Mouse (Mus musculus) kidney, adult 18-20 months (tissue): Measurements from ENCODE around the gene Tppp.
"Not testable (repeated sequence)": the region's sequence is repeated elsewhere in the genome, so short reads cannot be mapped to it uniquely, and the experiment has no call there.

Experiments used
- DNase-seq: peaks from one replicate; pipeline ENCODE4 v3.0.0; 2021

Gene Tppp

DNA sequence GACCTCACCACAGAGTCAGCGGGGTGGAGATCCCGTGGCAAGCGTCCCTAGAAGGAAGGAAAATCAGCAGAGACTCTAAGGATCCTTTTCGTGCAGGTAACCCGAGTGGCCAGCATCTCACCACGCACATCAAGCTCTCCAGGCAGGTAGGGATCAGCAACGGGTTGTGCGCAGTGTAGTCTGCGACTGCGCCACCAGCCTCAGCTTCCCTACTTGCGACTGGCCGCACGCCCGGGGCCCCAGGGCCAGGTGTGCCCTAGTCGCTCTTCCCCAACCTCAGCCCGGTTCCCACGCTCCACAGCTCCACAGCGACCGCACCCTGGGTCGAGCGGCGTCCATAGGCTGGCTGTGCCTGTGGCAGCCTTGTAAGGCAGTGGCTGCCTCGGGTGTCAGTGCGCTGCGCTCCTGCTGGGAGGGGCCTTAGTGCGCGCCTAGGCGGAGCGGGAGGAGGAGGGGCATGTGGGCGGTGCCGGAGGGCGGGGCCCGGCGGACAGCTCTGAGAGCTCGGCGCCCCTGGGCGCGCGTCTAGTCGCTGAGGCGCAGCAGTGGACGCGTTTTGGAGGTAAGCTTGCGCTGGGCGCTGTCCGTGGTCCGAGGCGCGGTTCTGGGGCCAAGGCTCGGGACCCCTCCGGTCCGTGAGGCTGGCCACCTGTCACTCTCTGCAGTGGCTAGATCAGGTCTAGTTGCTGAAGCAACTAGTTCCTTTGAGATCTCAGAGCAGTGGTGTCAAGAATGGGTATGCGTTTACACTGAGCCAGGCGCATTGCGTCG is at the start of gene Tppp:
TSS of gene Tppp (plus strand) at position 460 of the 771 bp plus-strand sequence.
- DNase-seq = peak; percentile 95

DNA sequence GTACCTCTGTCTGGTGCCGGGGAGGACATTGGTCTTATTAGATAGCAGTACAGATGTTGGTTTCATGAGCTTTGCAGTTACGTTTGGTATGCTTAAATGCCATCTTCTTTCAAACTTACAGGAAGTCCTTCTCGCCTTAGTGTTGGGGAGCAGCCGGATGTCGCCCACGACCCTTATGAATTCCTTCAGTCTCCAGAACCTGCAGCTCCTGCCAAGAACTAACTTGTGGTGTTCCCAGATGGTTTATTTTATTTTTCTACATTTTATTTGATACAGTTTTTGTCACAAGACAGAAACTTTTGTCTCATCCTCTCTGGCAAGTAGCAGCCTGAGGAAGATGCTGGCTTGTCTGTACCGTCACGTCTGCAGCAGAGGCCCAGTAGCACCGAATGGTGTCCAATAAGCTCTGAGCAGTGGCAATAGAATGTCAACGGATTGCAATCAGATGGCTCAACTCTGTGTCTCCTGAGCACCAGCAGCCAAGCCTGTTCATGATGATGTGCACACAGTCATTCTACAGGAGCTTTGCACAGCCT is 49.0 kb upstream of the Tppp start:
- DNase-seq = no peak

DNA sequence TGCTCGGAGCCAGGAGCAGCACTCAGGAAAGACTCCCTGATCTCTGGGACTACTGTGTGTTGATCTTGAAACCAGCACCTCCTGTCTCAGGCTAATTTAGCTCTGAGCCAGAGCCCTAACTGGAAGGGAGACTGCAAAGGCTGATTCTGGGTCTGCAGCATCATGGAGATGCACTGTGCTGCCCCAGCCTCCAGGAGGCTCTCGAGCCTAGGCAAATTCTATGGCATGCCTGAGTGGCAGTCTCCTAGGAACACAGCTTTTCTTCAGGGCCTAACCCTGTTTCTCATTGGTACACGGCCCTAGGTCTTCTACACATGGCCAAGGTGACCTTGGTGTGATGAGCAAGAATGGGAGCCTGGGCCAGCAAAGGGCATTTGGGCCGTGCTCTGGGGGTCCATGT is 48.0 kb upstream of the Tppp start:
- no peak for DNase-seq

DNA sequence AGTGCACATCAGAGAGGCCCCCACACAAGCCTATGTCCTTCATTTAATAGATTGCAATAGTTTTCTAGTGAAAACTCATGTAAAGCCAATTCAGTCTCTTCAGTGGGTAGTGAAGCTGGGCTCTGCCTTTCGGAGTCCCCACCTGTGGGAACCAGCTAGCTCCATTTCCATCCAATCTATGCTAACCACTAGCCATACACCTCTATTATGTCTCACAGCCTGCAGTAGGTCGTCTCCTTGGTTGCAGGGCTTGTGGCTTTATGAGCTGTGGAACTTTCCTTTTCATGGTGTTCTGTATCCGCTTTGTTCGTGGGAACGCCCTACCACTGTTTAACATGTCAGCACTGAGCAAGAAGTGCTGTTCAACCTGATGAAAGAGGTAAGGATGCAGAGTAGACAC is 45.7 kb upstream of the Tppp start, which contains the start of gene Zdhhc11:
TSS of gene Zdhhc11 (plus strand) at position 301 of the 400 bp plus-strand sequence.
- DNase-seq = no peak

DNA sequence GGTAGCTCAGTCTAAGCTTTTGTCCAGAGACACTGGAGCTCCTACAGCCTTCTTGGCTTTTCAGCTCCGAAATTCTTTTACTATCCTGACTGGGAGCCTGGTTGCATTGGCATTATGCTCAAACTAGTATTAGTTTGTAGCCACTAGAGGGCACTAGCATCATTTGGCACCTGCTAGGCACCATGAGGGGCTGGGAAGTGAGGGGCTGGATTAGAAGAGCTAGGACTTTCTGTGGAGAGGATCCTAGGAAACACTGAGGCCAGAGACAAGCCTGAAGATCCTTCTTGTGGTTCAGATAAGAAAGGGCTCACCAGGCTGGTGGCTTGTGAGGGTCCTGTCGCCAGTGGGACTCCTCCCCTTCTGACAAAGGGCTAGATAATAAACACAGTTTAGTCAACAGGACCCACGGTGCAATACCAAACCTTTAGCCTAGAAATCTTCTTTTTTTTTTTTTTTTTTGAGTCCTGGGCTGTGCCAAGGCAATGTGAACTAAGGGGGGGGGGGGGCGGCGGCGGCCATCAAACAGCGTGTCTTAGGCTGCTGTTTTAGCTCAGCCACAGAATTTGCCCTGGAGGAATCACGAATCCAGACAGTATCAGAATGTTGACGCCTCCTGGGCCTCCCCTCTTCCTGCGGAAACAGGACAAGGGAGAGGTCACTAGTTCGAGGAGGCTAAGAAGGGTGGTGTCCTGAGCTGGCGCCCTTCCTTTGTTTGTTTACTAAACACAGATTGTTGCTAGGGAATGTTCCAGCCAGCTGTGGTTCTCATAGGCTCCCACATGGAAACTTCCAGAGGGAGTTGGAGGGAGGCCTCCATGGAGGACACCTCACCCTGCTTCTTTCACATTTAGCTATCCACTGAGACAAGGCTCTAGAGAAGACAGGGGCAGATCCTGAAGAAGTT is 38.4 kb upstream of the Tppp start:
- DNase-seq = peak; percentile 74

DNA sequence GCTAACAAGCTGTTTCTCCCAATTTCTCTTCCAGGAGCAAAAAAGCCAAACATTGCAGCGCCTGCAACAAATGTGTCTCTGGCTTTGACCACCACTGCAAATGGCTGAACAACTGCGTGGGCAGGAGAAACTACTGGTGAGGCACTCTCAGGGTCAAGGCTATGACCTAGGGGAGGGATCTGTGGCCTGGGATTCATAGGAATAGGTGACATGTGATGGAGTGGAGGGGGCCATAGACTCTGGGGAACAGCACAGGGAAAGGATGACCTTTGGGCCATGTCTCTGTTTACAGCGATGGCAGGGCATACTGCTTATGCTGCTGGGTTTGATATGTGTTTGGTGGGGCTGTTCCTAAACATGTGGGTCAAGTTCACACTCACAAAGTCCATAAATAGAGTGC is 34.7 kb upstream of the Tppp start:
- DNase-seq = no peak

DNA sequence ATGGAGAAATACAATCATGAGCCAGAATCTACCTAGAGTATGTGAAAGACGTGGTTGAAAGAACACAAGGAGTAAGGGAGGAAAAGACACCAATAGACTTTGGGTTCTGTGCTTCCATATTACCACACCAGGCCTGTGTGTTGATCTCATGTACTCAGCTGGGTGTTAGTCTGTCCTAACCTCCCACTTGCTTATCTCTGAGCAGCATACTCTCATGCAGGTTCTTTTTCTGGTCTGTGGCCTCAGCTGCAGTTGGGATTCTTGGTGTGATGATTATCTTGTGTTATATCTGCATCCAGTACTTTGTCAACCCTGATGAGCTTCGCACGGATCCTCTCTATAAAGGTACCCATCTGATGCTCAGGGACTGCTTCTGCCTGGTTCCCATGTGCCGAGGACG is 32.3 kb upstream of the Tppp start:
- DNase-seq = no peak

DNA sequence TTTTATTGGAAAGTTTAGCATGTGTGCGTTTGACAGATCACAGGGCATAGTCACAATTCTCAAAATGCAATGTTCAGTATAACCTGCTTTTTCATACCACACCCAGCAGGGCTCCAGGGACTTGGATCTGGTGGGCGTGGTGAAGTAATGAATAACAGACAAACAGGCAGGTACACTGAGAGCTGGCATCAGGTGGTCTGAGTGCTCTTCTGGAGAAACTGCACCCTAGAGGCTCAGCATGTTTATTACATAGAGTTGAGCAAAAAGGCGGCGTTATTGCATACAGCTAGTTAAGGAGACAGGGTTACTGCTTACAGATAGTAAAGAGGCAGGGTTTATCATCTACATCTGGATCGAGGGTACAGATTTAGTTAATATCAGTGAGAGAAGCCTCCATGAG is 18.9 kb upstream of the Tppp start:
- DNase-seq = no peak

DNA sequence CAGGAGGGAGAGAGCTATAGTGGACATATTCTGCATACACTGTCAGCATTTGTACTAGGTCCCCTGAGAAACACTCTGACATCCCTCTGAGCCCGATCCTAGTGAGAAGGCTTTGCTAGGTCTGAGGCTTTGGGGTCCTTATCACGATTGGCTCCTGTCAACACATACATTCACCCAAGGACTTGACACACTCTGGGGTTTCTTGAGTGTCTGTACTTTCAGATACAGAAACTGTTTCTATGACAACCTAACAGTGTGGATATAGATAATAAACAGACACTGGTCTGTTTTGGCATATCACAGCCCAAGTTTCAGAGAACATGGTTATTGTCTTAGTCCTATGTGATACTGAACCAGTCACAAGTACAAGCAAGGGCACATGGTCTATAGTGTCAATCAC is 18.4 kb upstream of the Tppp start:
- no peak for DNase-seq

DNA sequence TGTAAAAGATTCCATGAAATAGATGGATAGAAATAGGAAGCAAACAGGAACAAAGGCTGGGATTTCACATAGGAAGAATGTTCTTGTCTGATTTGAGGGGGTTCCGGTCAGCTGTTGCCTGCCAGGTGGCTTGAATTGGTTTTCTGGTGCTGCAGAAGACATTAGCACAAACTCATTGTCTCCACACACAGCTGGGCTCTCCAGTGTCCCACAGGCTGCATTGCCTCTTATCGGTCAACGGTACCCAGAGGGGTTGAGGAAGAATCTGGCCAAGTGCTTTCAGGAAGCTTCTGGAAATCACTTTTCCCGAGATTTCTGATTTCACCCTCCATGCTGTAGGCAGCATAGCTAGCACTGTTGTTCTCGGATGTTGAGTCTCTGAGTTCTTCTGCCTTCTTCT is 17.9 kb upstream of the Tppp start:
- no peak for DNase-seq

DNA sequence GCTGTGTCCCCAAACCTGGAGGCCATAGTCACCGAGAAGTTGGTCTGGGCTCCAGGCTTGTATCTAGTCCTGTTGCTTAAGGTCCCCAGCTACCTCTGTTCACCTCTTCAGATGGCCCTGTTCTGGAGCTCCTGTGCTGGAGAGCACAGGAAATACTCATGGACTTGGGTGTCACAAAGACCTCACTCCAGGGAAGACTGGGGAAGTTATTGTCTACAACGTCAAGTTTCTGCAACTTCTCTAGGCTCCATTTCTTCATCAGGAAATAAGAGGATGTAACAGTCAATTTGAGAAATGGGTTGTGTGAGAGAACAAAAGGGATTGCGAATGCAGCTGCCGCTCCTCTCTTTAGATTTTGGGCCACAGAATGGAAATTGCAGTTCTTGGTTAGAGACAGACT is 12.8 kb upstream of the Tppp start:
- no peak for DNase-seq

DNA sequence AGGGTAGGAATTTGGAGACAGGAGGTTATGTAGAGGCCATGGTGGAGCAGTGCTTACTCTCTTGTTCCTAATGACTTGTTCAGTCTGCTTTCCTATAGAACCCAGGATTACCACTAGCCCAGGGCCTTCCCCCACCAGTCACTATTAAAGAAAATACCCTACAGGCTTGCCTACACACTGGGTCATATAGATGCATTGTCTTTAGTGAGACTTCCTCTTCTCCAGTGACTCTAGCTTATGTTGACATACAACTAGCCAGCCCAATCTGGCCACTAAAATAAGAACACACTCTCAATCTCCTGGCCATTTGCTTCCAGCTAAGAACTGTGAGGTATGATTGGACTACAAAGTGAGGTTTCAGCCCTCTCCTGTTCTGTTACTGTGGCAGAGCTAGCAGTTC is 8.7 kb upstream of the Tppp start:
- no peak for DNase-seq

DNA sequence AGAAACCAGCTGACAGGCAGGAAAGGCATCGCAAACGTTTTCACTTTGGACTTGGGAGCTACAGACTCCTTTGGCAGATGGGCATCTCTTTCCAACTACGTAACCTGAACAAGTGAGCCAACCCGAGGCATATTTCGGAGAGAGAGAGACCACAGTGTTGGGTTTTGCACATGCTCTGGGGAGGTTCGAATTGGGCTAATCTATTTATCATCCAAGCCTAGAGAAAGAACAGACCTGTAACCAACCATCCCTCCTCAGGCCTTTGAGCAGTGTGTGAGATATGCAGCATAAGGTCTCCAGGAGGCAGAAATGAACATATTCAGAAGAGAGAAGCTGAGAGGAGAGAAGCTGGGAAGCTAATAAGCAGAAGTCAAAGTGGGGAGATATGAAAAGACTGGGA is 8.2 kb upstream of the Tppp start:
- no peak for DNase-seq

DNA sequence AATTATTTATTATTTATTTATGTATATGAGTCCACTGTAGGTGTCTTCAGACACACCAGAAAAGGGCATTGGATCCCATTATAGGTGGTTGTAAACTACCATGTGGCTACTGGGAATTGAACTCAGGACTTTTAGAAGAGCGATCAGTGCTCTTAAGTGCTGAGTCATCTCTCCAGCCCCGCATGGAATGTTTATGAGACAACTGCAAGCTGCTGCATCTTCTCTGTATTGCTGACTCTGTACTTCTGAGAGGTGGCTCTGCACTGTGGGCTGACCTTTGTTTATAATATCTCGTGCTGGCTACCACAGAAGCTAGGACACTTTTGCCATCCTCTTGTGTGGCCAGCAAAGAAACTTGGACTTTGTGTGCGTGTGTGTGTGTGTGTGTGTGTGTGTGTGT is 7.7 kb upstream of the Tppp start:
- no peak for DNase-seq

DNA sequence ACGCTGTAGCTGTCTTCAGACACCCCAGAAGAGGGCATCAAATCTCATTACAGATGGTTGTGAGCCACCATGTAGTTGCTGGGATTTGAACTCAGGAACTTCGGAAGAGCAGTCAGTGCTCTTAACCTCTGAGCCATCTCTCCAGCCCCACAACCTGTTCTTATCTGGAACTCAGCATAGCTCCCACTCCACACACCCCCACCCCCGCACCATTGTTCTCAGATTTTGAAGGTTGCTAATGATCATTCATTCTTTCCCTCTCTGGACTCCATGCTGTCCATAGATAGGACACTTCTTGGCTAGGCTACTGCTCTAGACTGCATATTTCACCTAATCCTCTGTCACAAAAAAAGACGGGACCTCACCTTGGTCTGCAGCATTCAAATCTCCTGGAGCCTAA is 2.3 kb upstream of the Tppp start:
- not testable (repeated sequence) for DNase-seq

DNA sequence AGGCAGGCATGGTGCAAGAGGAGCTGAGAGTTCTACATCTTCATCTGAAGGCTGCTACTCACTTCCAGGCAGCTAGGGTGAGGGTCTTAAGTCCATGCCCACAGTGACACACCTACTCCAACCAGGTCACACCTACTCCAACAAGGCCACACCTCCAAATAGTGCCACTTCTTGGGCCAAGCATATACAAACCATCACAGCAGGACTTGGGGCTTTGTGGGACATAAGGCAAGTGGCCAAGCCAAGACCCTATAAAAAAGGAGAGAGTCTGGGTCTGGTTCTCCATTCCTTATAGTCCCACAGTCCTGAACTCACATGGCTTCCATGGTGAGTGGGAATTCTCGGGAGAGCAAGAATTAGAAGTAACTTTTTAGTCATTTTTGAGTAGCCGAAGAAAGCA is 991 bp upstream of the Tppp start:
- DNase-seq = not testable (repeated sequence)

DNA sequence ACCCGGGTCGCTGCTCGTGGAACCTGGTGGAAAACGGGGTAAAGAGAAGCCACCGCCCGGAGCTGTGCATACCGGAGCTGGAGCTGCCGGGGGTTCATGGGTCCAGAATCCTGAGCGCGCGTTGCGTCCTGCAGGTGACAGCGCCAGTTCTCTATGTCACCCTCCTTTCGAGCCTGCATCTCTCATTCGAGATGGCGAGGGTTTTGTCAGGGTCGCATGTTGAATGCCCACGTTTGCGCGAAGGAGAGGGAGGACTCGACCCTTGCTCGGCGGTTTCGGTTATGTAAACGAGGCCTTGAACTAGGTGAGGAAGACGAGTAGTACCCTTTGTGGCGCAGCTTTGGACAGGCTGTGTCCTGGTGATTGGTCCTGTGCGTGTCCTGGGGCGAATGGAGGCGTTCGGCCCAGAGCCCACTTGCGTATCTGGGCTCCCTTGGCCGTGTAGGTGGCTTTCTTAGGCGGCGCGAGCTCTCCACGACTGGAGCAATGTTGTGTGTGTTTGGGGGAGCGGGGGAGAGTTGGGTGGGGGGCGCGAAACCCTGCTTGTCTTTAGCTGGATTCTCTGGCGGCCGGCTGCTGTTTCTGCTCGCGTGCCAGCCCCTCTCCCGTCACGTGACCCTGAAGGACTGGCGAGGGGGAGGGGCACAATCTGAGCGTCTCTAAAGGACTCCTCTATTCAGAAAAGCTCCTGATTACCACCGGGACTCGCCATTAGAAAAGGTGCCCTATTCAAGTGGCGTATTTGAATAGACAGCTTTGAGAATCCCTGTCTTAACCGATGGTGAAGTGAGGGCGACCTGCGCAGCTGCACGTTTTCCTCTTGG is 796 bp downstream of the Tppp start:
- DNase-seq = peak; percentile 71

DNA sequence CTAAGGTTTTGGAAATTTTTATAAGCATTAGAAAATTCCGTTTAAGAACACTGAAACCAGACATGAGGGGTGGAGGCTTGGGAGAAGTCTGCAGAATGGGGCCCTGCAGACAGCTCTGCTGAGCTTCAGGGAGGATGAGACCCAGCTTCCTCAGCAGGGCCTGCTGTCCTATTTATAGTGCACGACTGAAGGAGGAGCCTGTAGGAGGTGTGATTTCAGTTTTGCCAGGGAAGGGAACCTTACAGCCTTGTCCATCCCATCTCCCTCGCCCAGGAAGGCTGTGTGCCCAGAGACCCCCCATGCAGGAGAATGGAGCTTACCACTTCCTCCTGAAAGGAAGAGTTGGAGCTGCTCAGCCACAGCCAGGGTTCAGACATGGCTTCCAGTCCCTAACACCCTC is 1.5 kb downstream of the Tppp start:
- DNase-seq = no peak

DNA sequence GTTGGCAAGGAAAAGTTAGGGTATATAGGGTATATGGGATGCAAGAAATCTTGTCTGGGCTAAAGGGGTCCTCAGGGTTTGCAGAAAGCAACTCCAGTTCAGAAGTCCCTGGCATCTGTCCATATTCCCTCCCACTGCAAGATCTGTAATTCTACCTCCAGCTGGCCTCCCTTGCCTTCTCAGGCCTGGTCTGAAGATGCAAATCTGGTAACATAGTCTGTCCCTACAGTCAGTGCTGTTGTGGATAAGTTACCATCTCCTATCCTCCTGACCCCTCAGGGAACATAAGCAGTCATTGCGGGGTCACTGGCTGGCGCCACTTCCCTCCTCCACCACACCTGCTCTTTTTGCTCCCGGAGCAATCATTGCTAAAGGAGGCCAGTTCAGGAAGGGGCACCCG is 6.7 kb downstream of the Tppp start:
- no peak for DNase-seq

DNA sequence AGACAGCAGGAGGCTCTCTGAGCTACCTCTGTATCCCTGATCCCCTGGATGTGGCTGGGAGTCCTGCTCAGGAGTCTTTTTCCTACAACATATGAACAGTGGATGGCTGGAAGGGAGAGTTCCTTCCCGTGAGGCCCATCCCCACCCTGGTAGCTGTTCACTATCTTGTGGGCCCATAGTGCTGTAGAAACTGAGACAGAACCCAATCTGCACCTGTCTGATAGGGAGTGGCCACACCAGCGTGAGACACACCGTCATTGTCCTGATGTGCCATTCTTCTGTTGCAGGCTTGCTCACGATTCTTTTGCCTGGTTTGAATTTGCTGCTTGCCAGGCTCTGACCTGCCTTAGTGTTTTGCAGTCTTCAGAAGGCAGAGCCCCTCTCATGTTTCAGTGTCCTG is 8.2 kb downstream of the Tppp start:
- DNase-seq = no peak

DNA sequence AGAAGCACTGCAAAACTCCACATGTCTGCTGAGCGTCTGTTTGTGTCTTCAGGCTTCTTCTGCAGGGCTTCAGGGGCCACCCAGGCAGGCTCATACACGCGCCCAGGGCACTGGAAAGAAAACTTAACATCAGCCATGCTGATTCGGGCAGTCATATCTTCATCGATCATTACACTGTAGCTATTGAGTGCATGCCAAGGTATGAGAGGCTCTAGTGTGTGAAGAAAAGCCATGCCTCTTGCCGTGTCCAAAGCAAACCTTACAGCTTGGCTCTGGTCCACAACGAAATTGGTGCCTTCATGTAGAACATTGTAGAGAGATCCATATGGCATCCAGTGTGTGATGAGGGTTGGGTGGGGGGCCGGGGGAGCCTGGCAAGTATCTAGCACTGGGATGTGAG is 9.8 kb downstream of the Tppp start:
- not testable (repeated sequence) for DNase-seq

DNA sequence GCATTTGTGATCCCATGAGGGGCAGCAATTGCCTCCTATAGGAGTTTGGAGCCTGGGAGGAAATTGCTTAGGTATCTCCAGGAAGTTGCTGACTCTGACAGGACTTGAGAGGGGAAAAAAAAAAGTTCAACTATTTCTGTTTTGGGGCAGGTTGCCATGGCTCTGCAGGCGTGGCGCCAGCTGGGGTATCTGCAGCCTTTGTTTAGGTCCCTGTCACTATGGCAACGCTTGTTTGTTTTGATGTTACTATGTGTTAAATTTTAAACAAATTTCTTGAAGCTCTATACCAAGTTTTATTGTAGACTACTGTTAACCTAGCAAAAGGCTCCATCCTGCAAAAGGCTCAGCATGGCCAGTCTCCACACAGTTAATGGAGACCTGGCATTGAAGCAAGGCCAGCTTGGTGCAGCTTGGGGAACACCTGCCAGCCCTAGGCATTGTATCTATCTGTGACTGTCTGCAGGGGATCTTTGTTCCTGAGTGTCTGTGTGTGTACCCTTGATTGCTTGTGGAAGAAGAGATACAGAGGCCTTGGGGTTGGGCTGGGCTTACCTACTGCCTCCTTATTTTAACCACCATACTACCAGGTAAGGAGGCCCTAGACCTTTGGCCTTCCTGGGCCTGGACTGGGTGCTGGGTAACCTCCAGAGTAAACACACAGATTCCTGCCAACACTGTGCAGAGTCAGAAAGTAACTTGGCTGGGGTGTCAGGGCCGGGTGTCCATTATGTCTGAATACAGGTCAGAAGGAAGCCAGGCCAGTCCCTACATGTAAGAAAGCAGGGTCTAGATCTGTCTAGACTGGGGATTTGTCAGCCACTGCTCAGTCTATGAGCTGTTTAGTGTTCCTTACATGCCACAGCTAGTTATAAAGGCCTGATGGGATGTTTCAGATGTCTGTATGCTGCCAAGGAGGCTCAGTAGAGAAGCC is 16.2 kb downstream of the Tppp start:
- DNase-seq = peak; percentile 49
